Mouse (Mus musculus): ENCODE measurements at regions not wholly inside any gene's neighbourhood (a gene's known extent, or its start where the extent isn't known, plus 50 kb on each side); places are given as distances from the start of the nearest gene placed in this dataset.

GRCm38 (mm10) chr10:96379016-96379771 lies 237.6 kb upstream of the Btg1 start:
- TF ChIP-seq POLR2A (IDR thresholded peaks at IDR 0.05; ENCODE audit: extremely low read depth, insufficient read depth, low read length) (no peak), CTCF (IDR thresholded peaks at IDR 0.05; ENCODE audit: extremely low read depth, insufficient read depth, low read length) (no peak)
